Mouse (Mus musculus) forelimb bud, embryonic 11.5 days (tissue): Measurements from ENCODE around the gene Myo1e.
A peak's percentile ranks its signal among the peaks of the same experiment; 100 is the strongest.

Experiments
- DNase-seq: peaks from one replicate; pipeline ENCODE4 v3.0.0-alpha.2; 2012; ENCODE audit warnings: low read depth, low spot score

Gene Myo1e

GRCm38 (mm10) chr9:70281407-70281806, 74.3 kb downstream of the Myo1e start:
- no peak for DNase-seq

GRCm38 (mm10) chr9:70282107-70282506, 75.0 kb downstream of the Myo1e start:
- no peak for DNase-seq

GRCm38 (mm10) chr9:70283151-70283550, 76.0 kb downstream of the Myo1e start:
- no peak for DNase-seq

GRCm38 (mm10) chr9:70284584-70285140, 77.5 kb downstream of the Myo1e start:
- DNase-seq = no peak

GRCm38 (mm10) chr9:70290785-70291184, 83.6 kb downstream of the Myo1e start:
- DNase-seq = no peak

- DNase-seq = no peak
Measured at GRCm38 (mm10) chr9:70296916-70297315, 89.8 kb downstream of the Myo1e start.

GRCm38 (mm10) chr9:70298221-70298620, 91.1 kb downstream of the Myo1e start:
- DNase-seq = no peak

GRCm38 (mm10) chr9:70300705-70301104, 93.6 kb downstream of the Myo1e start:
- no peak for DNase-seq

GRCm38 (mm10) chr9:70301598-70301997, 94.4 kb downstream of the Myo1e start:
- DNase-seq = no peak

- no peak for DNase-seq
Measured at GRCm38 (mm10) chr9:70304901-70305300, 97.8 kb downstream of the Myo1e start.

GRCm38 (mm10) chr9:70310046-70310445, 102.9 kb downstream of the Myo1e start:
- no peak for DNase-seq

GRCm38 (mm10) chr9:70314019-70314418, 106.9 kb downstream of the Myo1e start:
- no peak for DNase-seq

- no peak for DNase-seq
Measured at GRCm38 (mm10) chr9:70315130-70315529, 108.0 kb downstream of the Myo1e start.

GRCm38 (mm10) chr9:70318601-70319000, 111.5 kb downstream of the Myo1e start:
- no peak for DNase-seq

GRCm38 (mm10) chr9:70324336-70324735, 117.2 kb downstream of the Myo1e start:
- no peak for DNase-seq

- no peak for DNase-seq
Measured at GRCm38 (mm10) chr9:70325880-70326595, 118.9 kb downstream of the Myo1e start.

- no peak for DNase-seq
Measured at GRCm38 (mm10) chr9:70328193-70328841, 121.2 kb downstream of the Myo1e start.

GRCm38 (mm10) chr9:70331727-70332335, 124.7 kb downstream of the Myo1e start:
- peak; percentile 64 for DNase-seq

GRCm38 (mm10) chr9:70338391-70338790, 131.2 kb downstream of the Myo1e start:
- no peak for DNase-seq

GRCm38 (mm10) chr9:70338894-70339293, 131.7 kb downstream of the Myo1e start:
- no peak for DNase-seq

- no peak for DNase-seq
Measured at GRCm38 (mm10) chr9:70349274-70349673, 142.1 kb downstream of the Myo1e start.

GRCm38 (mm10) chr9:70351570-70352277, 144.6 kb downstream of the Myo1e start:
- DNase-seq = no peak
